Mouse (Mus musculus): ENCODE results near the gene Agxt2.

Agxt2 gene

DNA sequence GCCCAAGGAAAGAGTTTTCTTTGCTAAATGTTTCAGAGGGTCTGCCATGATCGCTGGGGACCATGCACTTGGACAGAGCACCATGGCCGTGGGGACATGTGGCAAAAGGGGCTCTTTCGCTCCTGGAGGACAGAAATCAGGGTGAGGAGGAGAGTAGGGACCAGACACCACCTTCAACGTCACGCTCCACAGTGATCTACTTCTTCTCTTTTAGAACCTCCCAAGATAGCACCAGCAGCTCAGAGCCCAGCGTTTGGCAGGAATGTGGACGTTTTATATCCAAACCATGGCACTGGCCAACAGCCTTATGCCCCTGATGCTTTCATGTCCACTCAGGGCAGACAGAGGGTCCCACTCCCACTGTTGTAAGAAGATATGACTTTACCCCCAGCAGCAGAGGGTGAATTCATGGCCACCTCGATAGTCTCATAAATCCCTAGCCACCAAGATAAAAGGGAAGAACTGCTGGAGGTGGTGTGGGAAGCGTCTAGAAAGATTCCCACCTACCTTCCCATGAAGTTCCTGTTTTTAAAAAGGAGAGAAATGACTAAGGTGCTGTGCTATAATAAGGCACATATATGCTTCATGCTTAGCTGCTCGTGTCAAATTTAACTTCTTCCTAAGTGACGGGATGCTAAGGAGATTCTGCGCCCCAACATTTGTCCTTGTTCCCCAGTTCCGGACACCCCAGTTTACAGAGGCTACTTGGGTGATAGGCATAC lies 68.4 kb downstream of the Agxt2 start:
- no peak for DNase-seq (ENCODE audit: low spot score)

DNA sequence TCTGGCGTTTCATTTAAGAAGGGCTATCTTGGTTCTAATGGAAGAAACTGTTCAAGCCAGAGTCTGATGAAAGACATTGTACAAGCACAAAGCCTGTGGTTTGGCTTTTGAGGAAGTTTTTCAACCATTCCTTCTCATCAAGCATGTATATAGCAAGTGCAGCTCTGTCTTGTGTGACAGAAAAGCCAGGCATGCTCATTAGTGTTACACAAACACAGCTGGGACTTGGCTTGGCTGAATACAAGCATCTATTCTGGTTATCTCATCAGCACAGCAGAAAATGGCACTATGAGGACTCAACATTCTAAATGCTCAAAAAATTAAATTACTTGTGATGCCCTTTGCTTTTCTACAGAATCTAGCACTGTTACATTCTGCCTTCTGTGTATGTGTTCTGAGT lies 78.6 kb downstream of the Agxt2 start:
- DNase-seq (ENCODE audit: low spot score), result no peak

DNA sequence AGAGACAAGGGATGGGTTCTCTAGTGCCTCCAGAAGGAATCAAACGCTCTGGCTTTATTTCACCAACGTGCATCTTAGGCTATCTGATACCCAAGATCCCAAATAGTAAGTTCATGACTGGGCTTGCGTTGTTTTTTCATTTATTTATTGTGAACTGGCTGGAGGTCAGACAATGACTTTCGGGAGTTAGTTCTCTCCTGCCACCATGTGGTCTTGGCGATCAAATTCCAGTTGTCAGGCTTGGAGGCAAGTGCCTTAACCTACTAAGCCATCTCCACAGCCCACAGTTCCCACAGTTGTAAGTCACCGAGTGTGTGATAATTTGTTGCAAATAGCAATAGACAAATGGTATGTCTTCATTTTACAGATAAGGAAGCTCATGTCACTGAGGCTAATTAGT lies 81.6 kb downstream of the Agxt2 start:
- DNase-seq (ENCODE audit: low spot score), result no peak

DNA sequence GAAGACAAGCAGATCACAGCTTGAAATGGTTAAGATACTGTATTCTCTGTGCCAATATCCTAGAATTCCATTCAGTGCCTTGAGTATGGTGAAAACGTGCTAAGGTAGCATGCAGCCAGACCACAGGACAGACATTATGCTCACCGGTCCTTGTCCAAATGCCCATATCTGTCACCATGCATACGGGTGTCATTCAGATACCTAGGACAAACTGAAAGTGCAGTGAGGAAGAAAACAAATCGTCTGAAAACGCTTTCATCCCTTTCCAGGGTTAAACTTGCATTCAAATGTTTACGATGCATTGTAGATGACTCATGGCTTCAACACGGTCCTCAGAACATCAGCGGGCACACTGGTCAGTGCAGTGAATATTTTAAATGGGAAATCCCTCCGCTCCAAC lies 83.2 kb downstream of the Agxt2 start:
- no peak for DNase-seq (ENCODE audit: low spot score)

DNA sequence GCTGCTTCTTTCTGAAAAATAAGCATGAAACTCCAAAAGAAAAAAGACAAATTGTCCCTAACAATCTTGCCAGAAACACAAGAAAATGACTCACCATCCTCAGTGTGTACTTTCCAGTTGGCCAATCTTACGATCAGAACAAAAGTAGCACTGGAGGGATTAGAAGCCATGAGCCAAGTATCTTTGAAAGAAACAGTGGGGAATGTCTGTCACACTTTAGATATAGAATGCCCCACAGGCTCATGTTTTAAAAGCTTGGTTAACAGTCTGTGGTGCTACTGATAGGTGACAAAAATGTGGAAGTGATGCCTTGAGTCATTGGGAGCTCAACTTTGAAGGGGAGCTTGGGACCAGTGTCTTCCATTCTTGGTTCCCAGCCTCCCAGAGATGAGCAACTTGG lies 83.9 kb downstream of the Agxt2 start:
- no peak for DNase-seq (ENCODE audit: low spot score)

DNA sequence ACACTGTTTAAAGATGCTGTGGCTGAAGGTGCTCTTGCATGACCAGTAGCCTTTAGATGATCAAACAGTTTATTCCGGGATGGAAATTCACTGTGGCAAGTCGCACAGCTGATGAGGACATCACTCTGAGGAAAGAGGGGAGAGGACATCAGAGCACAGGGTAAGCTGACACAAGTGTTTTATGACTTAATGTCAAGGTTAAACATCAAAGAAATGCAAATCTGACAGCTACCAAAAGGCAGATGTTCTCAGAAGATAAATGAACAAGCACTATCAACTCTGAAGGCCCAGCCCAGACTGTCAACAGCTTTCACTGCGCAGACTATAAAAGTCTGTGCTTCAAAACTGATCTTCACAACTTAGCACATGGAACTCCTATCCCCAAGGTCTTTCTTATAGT lies 88.8 kb downstream of the Agxt2 start:
- DNase-seq (ENCODE audit: low spot score), result no peak

All from lung, postnatal 25 days (tissue).